ENCODE assay signal across 9 mouse cellular contexts in genomic region chr13:37507146-37507545, GRCm38 (mm10).
DNase-seq lines count a peak whose midpoint lies in the region; ATAC-seq and TF ChIP-seq lines count a peak whose summit lies in the region.
"Had no signal": no experiment of that assay in that cellular context is flagged by ENCODE, and none has a peak within 500 bp of the region (broad histone marks: within the 10 kb centered on the region; RNA-seq: fewer than 3 reads in every experiment).

No protein-coding gene starts in this region.

- TF ChIP-seq EP300 in lung, postnatal 0 days (IDR thresholded peaks at IDR 0.05) = no peak

- no peak overlapping the region for H3K27ac ChIP-seq in midbrain, embryonic 11.5 days (ENCODE audit: low read depth, low read length)
- no peak overlapping the region for H3K27ac ChIP-seq in midbrain, embryonic 15.5 days
- H3K27ac ChIP-seq in lung, postnatal 0 days (ENCODE audit: low read length) = peak overlapping the region; percentile 89
- H3K27ac ChIP-seq: hindbrain, embryonic 15.5 days had no signal

- peaks cover 9% of the 10 kb centered on the region for H3K4me1 ChIP-seq in midbrain, embryonic 11.5 days (ENCODE audit: control insufficient read depth, insufficient read depth, low read length)
- peaks cover 9% of the 10 kb centered on the region for H3K4me1 ChIP-seq in midbrain, embryonic 15.5 days
- H3K4me1 ChIP-seq in lung, postnatal 0 days (ENCODE audit: insufficient read depth, low read depth, low read length) = peaks cover 28% of the 10 kb centered on the region

- H3K9ac ChIP-seq in midbrain, embryonic 11.5 days (ENCODE audit: low read length) = no peak overlapping the region
- H3K9ac ChIP-seq in midbrain, embryonic 15.5 days = no peak overlapping the region
- no peak overlapping the region for H3K9ac ChIP-seq in lung, postnatal 0 days (replicated peaks; ENCODE audit: low read depth)
- H3K9ac ChIP-seq: hindbrain, embryonic 15.5 days had no signal

- ATAC-seq in midbrain, embryonic 11.5 days (ENCODE audit: low FRiP score) = no peak
- no peak for ATAC-seq in midbrain, embryonic 15.5 days (replicated peaks)
- ATAC-seq in lung, postnatal 0 days = peak; percentile 35
- ATAC-seq in megakaryocyte progenitor cell, adult 5-6 weeks (replicated peaks; ENCODE audit: poor library complexity) = no peak

- peak; percentile 64 for DNase-seq in midbrain, embryonic 11.5 days (ENCODE audit: low spot score, missing footprints)
- peak; percentile 78 to 89 for DNase-seq in kidney, adult 8-10 months
- peak; percentile 85 for DNase-seq in lung, postnatal 0 days (ENCODE audit: low spot score)
- DNase-seq in yolk sac, embryonic 10.5 days (ENCODE audit: low spot score) = peak; percentile 68
- DNase-seq in right cerebral cortex, postnatal 14 days = no peak
- DNase-seq: liver had no signal

- H3K4me2 ChIP-seq in midbrain, embryonic 11.5 days = no peak overlapping the region
- H3K4me2 ChIP-seq in midbrain, embryonic 15.5 days = no peak overlapping the region
- no peak overlapping the region for H3K4me2 ChIP-seq in lung, postnatal 0 days (replicated peaks; ENCODE audit: low read depth, low read length)
- H3K4me2 ChIP-seq: hindbrain, embryonic 15.5 days had no signal

- H3K4me3 ChIP-seq in midbrain, embryonic 11.5 days (ENCODE audit: low read depth, low read length) = no peak overlapping the region
- no peak overlapping the region for H3K4me3 ChIP-seq in midbrain, embryonic 15.5 days
- H3K4me3 ChIP-seq in lung, postnatal 0 days (ENCODE audit: low read depth, low read length) = no peak overlapping the region
- H3K4me3 ChIP-seq: hindbrain, embryonic 15.5 days had no signal

- H3K27me3 ChIP-seq in midbrain, embryonic 11.5 days (ENCODE audit: control insufficient read depth, insufficient read depth, low read length) = peaks cover 10% of the 10 kb centered on the region; the same call in 1 of the 2 replicates
- H3K27me3 ChIP-seq in midbrain, embryonic 15.5 days (replicated peaks) = no peaks in the 10 kb centered on the region
- no peaks in the 10 kb centered on the region for H3K27me3 ChIP-seq in lung, postnatal 0 days (replicated peaks; ENCODE audit: insufficient read depth, low read length)
- H3K27me3 ChIP-seq: hindbrain, embryonic 15.5 days had no signal

- no peak for TF ChIP-seq CTCF in lung, postnatal 0 days (IDR thresholded peaks at IDR 0.05)

- H3K36me3 ChIP-seq in midbrain, embryonic 11.5 days (ENCODE audit: control insufficient read depth, insufficient read depth, low read length) = no peaks in the 10 kb centered on the region
- no peaks in the 10 kb centered on the region for H3K36me3 ChIP-seq in midbrain, embryonic 15.5 days (replicated peaks)
- no peaks in the 10 kb centered on the region for H3K36me3 ChIP-seq in lung, postnatal 0 days (ENCODE audit: insufficient read depth, low read length)
- H3K36me3 ChIP-seq: hindbrain, embryonic 15.5 days had no signal

- 73% methylated on average over 5 of the region's 5 CpGs for WGBS in midbrain, embryonic 11.5 days
- 75% methylated on average over 5 of the region's 5 CpGs for WGBS in midbrain, embryonic 15.5 days
- WGBS in lung, postnatal 0 days = 51% methylated on average over 5 of the region's 5 CpGs

- H3K9me3 ChIP-seq in midbrain, embryonic 11.5 days (ENCODE audit: control insufficient read depth, low read length) = no peaks in the 10 kb centered on the region
- H3K9me3 ChIP-seq in midbrain, embryonic 15.5 days = no peaks in the 10 kb centered on the region
- no peaks in the 10 kb centered on the region for H3K9me3 ChIP-seq in lung, postnatal 0 days (ENCODE audit: low read length)
- H3K9me3 ChIP-seq: hindbrain, embryonic 15.5 days had no signal
